Mouse (Mus musculus) liver, embryonic 14.5 days (tissue): Measurements from ENCODE around the gene Kdm5c. TPM values are rescaled to one million over a fixed set of nuclear protein-coding genes. Genes with fewer than 3 reads are reported as not detected.

Source experiments
- ATAC-seq: fragments of 200-750 bp; cut with Nextera tagmentation; 2 replicates; pipeline ENCODE4 v1.8.0; 2017; ENCODE audit warnings: moderate number of reproducible peaks, mild to moderate bottlenecking, moderate library complexity; ENCODE audit not compliant: insufficient read depth
- DNase-seq, 3 experiments: peaks; one replicate each; pipeline ENCODE4 v3.0.0-alpha.2; 2012 to 2013; ENCODE audit warnings: low read depth in 3 of 3, low spot score in 3 of 3
- H3K27ac ChIP-seq: fragments of 300-500 bp; sonication (generic); 2 replicates; pipeline ENCODE4 v1.5.1; 2014; ENCODE audit warnings: moderate library complexity, mild to moderate bottlenecking, control low read depth, inconsistent platforms
- H3K27me3 ChIP-seq: fragments of 300-500 bp; sonication (generic); 2 replicates; pipeline ENCODE4 v1.6.1; 2014; ENCODE audit warnings: mild to moderate bottlenecking, low read length, moderate library complexity; ENCODE audit not compliant: control insufficient read depth, insufficient read depth
- H3K36me3 ChIP-seq: fragments of 300-500 bp; sonication (generic); replicated peaks from 2 replicates; pipeline ENCODE4 v1.6.1; 2014; ENCODE audit warnings: low read depth; ENCODE audit not compliant: control insufficient read depth, insufficient read depth
- H3K4me1 ChIP-seq, 2 experiments: fragments of 200-500 bp in 1 of 2; fragments of 300-500 bp in 1 of 2; sonication (generic) in 1 of 2; replicated peaks; 2 replicates each; pipeline ENCODE4 v1.6.1; 2012 to 2014; ENCODE audit warnings: antibody characterized with exemption in 1 of 2, inconsistent platforms in 1 of 2, low read length in 1 of 2; ENCODE audit not compliant: control insufficient read depth in 2 of 2, insufficient read depth in 2 of 2
- H3K4me2 ChIP-seq: fragments of 300-500 bp; sonication (generic); 2 replicates; pipeline ENCODE4 v1.6.1; 2014; ENCODE audit warnings: low read depth, mild to moderate bottlenecking, control low read depth, moderate library complexity
- H3K4me3 ChIP-seq, 2 experiments: fragments of 200-500 bp in 1 of 2; fragments of 300-500 bp in 1 of 2; sonication (generic) in 1 of 2; 2 replicates each; pipeline ENCODE4 v1.5.1; 2012 to 2014; ENCODE audit warnings: low read depth in 2 of 2, low read length in 2 of 2, mild to moderate bottlenecking in 2 of 2, control low read depth in 1 of 2, inconsistent platforms in 1 of 2, moderate library complexity in 1 of 2; ENCODE audit not compliant: insufficient read depth in 1 of 2
- H3K9ac ChIP-seq: fragments of 300-500 bp; sonication (generic); replicated peaks from 2 replicates; pipeline ENCODE4 v1.6.1; 2014; ENCODE audit warnings: mild to moderate bottlenecking, control low read depth, moderate library complexity
- H3K9me3 ChIP-seq: fragments of 300-500 bp; sonication (generic); 2 replicates; pipeline ENCODE4 v1.6.1; 2016; ENCODE audit warnings: low read length, mixed read lengths; ENCODE audit not compliant: control insufficient read depth
- CTCF ChIP-seq: IDR thresholded peaks from 2 replicates; pipeline ENCODE4 v1.5.1; 2016; ENCODE audit warnings: antibody characterized with exemption, low read depth, control low read depth
- EP300 ChIP-seq: IDR thresholded peaks from 2 replicates; pipeline ENCODE4 v1.6.1; 2016; ENCODE audit warnings: antibody characterized with exemption, low read depth
- WGBS: fragments of 180-500 bp; shearing (Covaris S2); extraction: QIAGEN DNeasy Blood & Tissue Kit; methylation state at CpG from one replicate; pipeline ENCODE4 v1.1.7; 2014; ENCODE audit not compliant: insufficient replicate concordance; 5-methylcytosine and 5-hydroxymethylcytosine counted together
- polyA plus RNA-seq, 2 experiments: library from polyadenylated mRNA; depleted of rRNA in 1 of 2; stranded (reverse) in 1 of 2; unstranded in 1 of 2; fragments of >200 nt; fragmentation: Nextera tagmentation in 1 of 2; extraction: Ambion mirVana in 1 of 2; gene quantifications; 2 replicates each; pipeline versions ENCODE4 v1.2.1 to v1.2.3; 2012 to 2014

Kdm5c gene
- polyA plus RNA-seq, 2 experiments = 10.0 to 18.2 TPM

- H3K9me3 ChIP-seq = no peaks in the 10 kb centered on the region
- no peaks in the 10 kb centered on the region for H3K27me3 ChIP-seq
- ATAC-seq (no peak), DNase-seq (no peak)
- TF ChIP-seq EP300 = no peak
- H3K27ac ChIP-seq = no peak overlapping the region
- H3K4me2 ChIP-seq = no peak overlapping the region
- no peaks in the 10 kb centered on the region for H3K4me1 ChIP-seq
- H3K4me3 ChIP-seq = no peak overlapping the region
- WGBS = 65% methylated on average over 2 of the region's 2 CpGs
- H3K9ac ChIP-seq = no peak overlapping the region
- no peaks in the 10 kb centered on the region for H3K36me3 ChIP-seq
These were observed 14.3 kb upstream of the Kdm5c start for GRCm38 (mm10) chrX:152218529-152218928.

DNA sequence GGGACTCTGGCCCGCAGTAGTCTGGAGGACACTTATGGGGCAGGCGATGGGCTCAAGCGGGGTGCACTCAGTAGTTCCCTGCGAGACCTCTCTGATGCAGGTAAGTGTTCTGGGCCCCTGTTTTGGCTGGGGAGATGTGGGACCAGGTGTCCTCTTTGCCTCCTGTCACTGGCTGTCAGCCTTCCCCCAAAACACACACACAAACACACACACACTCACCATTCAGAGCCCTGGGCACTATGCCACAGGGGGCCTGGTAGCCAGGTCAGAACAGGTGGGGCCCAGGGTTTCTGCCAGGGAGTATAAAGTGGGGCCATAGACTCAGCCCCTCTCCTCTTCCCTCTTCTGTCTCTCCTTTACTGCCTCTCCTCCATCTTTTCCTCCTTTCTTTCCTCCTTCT lies 11.1 kb upstream of the Kdm5c start:
- ATAC-seq = no peak
- Histone ChIP-seq H3K27ac (no peak overlapping the region), H3K4me2 (no peak overlapping the region), H3K9me3 (no peaks in the 10 kb centered on the region), H3K36me3 (no peaks in the 10 kb centered on the region), H3K4me3 (no peak overlapping the region), H3K27me3 (no peaks in the 10 kb centered on the region), H3K9ac (no peak overlapping the region), H3K4me1 (no peaks in the 10 kb centered on the region; a peak in 1 of 4 replicates)
- no peak for TF ChIP-seq EP300
- no peak for TF ChIP-seq CTCF
- WGBS = 44% methylated on average over 4 of the region's 4 CpGs
- DNase-seq = no peak

DNA sequence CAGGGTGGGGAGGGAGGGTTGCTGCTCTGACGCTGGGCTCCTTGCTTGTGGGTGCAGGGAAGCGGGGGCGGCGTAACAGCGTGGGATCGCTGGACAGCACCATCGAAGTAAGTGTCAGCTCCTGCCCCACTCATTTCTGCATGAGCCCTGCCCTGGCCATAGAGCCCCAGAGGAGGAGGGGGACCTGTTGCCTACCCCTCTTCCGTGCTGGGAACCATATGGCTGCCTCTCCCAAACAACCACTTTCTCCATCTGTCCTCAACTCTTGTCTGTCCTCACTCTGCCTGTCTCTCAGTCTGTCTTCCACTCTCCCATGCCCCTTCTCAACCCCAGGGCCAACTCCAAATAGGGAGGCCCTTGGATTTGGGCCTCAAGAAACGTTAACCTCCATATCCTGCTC lies 10.6 kb upstream of the Kdm5c start:
- no peak overlapping the region for H3K4me3 ChIP-seq
- no peaks in the 10 kb centered on the region for H3K9me3 ChIP-seq
- no peak for DNase-seq
- H3K4me2 ChIP-seq = no peak overlapping the region
- H3K27ac ChIP-seq = no peak overlapping the region
- H3K9ac ChIP-seq = no peak overlapping the region
- no peak for TF ChIP-seq CTCF
- TF ChIP-seq EP300 = no peak
- H3K4me1 ChIP-seq = no peaks in the 10 kb centered on the region; a peak in 1 of 4 replicates
- no peak for ATAC-seq
- 62% methylated on average over 9 of the region's 9 CpGs for WGBS
- H3K36me3 ChIP-seq = no peaks in the 10 kb centered on the region
- no peaks in the 10 kb centered on the region for H3K27me3 ChIP-seq

- Histone ChIP-seq H3K4me3 (no peak overlapping the region), H3K36me3 (no peaks in the 10 kb centered on the region), H3K4me1 (no peaks in the 10 kb centered on the region; a peak in 1 of 4 replicates), H3K9me3 (no peaks in the 10 kb centered on the region), H3K27ac (no peak overlapping the region), H3K9ac (no peak overlapping the region), H3K27me3 (no peaks in the 10 kb centered on the region), H3K4me2 (no peak overlapping the region)
- WGBS = 66% methylated on average over 6 of the region's 6 CpGs
- DNase-seq = no peak
- TF ChIP-seq EP300 = no peak
- TF ChIP-seq CTCF = no peak
- ATAC-seq = no peak
These were observed 9.5 kb upstream of the Kdm5c start for GRCm38 (mm10) chrX:152223313-152223712.

GRCm38 (mm10) chrX:152224280-152224679 lies 8.5 kb upstream of the Kdm5c start:
- Histone ChIP-seq H3K9me3 (no peaks in the 10 kb centered on the region), H3K36me3 (no peaks in the 10 kb centered on the region), H3K4me1 (no peaks in the 10 kb centered on the region; a peak in 1 of 4 replicates), H3K27me3 (no peaks in the 10 kb centered on the region), H3K27ac (no peak overlapping the region), H3K4me2 (no peak overlapping the region), H3K9ac (no peak overlapping the region), H3K4me3 (no peak overlapping the region)
- 56% methylated on average over 5 of the region's 5 CpGs for WGBS
- TF ChIP-seq CTCF (no peak), EP300 (no peak)
- ATAC-seq (no peak), DNase-seq (no peak)
